Mouse (Mus musculus): ENCODE measurements around the gene Akr1c19. TPM values are rescaled to one million over a fixed set of nuclear protein-coding genes. Genes with fewer than 3 reads are reported as not detected.

Gene Akr1c19
- polyA plus RNA-seq, 2 experiments from 2014 or later: not detected

DNA sequence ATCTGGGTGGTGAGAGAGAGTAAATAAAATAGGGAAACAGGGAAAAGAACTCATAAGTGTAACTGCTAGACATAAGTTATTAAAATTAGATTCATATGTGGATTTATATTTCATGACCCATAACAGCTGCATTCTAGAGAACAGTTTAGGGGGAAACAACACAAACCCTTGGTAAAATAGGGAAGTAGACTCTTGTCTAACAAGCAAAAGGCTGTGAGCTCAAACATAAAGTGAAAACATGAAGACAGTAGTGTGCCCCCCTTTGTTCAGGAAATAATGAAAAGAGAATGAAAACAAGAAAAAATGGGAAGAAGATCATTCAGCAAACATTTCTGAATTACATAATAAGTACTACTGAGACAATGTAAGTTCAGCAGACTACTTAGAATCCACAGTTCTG lies 42.4 kb downstream of the Akr1c19 start:
- no peak for ATAC-seq

DNA sequence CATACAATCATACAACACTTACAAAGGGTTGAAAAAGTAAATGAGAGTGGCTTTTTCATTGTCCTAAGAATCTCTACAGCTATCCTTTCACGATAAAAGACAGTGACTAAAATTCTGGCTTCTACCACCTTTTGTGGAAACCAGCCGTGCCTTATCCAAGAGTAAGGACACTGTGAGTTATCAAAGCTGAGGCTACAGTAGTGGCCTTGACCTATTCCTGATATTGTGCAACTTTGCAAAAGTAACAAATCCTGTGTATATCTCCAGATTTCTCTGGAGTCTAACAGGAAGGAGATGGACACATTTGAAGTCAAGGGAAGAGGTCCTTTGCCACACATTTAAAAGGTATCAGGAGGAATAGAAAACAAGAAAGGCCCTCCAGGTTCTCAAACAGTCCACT lies 49.0 kb downstream of the Akr1c19 start:
- no peak for ATAC-seq

DNA sequence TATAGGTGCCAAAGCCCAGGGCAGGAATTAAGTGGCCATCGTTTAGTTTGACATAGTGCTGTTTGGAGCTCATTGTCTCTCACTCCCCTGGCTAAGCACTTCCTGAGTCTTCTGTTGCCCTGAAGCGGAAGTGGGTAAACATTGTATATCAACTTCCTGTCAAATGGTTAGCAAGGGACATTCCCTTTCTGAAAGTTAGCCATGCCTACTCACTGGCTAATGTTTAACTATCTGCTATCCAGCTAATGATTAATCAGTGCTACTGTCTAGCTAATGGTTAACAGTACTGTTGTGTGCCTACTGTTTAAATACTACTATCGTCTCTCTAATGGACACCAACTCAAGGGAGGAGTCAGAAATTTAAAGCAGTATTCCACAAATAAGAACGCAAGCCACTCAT lies 50.8 kb downstream of the Akr1c19 start, which contains the start of gene Akr1c12:
Akr1c12 (minus strand) TSS at position 150 of the 400 bp plus-strand sequence.
- ATAC-seq: peak; percentile 46

DNA sequence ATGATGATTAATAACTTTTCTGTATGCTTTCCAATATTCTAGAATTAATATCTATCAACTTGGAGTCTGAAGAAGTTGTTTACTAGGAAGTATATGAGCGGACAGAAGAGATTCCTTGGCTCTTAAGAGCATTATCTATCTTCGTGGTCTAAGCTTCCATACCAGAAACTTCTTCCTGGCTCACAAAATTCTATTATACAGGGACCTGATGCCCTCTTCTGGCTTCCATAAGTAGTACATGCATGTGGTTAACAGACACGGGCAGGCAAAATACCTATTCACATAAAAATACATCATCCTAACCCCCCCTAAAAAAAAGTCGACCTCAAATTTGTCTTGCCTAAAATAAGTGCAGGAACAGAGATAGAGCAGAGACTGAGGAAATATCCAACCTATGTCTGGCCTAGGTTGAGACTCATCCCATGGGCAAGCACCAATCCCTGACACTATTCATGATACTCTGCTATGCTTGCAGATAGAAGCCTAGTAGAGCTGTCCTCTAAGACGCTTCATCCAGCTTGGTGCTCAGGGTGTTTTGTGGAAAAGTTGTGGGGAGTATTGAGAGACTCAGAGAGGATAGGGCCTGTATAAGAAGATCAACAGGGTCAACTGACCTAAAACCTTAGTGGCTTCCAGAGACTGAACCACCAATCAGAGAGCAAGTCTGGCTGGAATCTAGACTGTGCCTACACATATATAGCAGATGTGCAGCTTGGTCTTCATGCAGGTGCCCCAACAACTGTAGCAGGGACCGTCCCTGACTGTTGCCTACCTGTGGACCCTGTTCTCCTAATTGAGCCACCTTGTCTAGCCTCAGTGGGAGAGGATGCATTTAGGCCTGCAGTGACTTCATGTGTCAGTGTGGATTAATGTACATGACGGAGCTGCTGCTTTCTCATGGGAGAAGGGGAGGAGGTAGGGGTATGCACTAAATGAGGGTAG lies 53.2 kb downstream of the Akr1c19 start:
- ATAC-seq: peak; percentile 36

DNA sequence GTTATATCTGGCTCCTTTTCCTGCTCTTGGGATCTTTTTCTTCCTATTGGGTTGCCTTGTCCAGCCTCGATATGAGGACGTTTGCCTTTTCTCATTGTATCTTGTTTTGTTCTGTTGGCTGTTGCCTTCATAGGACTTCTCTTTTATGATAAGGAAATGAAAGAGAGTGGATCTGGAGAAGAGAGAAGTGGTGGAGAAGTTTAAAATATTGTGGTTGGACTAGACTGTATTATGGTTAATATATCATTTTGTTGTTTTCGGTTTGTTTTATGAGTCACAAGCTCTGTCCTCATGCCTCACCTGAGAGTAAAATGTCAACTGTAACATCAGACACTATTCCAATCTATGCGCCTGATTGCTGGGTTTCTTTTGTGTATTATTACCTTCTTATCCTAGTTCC lies 68.5 kb downstream of the Akr1c19 start:
- no peak for ATAC-seq

Other genes with a start within 250 kb of the Akr1c19 start
- not detected for gene Akr1c14, start 179.7 kb upstream of the Akr1c19 start, polyA plus RNA-seq (2017; shearing (Covaris generic))
- gene Akr1c18, start 78.0 kb upstream of the Akr1c19 start, polyA plus RNA-seq (2017; shearing (Covaris generic)): under 1 TPM in 1 of 2 experiments, not detected in 1; 0.28 TPM
- 10 to 100 TPM; 33.0 to 34.7 TPM for gene Akr1c13, start 37.5 kb upstream of the Akr1c19 start, polyA plus RNA-seq (2017; shearing (Covaris generic))
- 1 to 10 TPM in 1 of 2 experiments, under 1 TPM in 1; 0.87 to 4.1 TPM for gene Akr1c12, start 50.7 kb downstream of the Akr1c19 start, polyA plus RNA-seq (2017; shearing (Covaris generic))
- gene Akr1c6, start 205.6 kb downstream of the Akr1c19 start, polyA plus RNA-seq (2017; shearing (Covaris generic)): not detected

Measured in activated CD4-positive, CD25-positive, alpha-beta regulatory T cell, adult 4 months (primary cell).